Mouse (Mus musculus) skeletal muscle tissue, postnatal 0 days (tissue): ENCODE measurements around the gene Golph3l. TPM values are rescaled to one million over a fixed set of nuclear protein-coding genes. Genes with fewer than 3 reads are reported as not detected.

Experiments used
- polyA plus RNA-seq: library from polyadenylated mRNA; unstranded; fragments of >200 nt; fragmentation: Nextera tagmentation; extraction: Ambion mirVana; gene quantifications from 2 replicates; pipeline ENCODE4 v1.2.1, GENCODE M21; 2015

The Golph3l gene
- polyA plus RNA-seq = 14.2 and 15.1 TPM in 2 replicates

DNA sequence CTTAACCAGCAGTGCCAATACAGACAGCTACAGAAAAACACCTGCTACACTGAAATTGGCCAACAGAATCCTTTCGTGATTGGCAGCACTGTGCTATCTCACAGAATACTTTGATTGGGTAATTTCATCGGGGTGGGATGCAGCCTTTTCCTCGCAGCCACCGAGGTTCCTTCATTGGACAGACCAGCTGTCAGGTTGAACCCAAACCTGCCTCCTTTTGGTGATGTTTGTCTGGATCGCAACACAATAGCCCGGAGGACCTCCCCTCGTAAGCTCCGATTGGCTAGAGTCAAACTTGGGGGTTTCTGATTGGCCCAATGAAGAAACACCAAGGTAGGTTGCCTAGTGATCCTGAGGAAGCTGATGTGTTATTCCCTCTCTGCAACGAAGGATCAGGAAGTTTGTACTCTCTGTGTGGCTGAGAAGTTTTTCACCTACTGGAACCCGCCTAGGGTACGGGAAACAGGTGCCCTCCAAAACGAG lies at the start of gene Golph3l:
TSS of gene Golph3l (plus strand) at position 331 of the 483 bp plus-strand sequence.

DNA sequence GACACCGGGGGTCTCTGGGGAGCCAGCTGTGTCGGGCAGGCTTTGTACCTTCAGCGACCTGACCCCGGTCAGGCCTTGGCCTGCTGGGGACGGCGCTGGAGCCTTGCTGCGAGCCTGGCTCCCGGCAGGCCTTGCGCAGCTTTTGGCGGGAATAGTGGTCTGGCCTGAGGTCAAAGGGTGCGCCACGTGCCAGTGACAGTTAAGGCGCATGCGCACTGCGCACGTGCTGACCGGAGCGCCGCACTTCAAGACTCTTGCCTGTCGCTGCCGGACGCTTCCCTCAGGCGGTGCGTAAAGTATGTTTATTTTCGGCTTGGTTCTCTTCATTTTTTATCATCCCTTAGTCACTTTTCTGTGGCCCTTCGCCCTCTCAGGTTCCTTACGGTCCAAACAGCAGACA lies 29.3 kb upstream of the Golph3l start, which contains the start of gene Hormad1:
TSS of gene Hormad1 (plus strand) at position 241 of the 400 bp plus-strand sequence.

GRCm38 (mm10) chr3:95624628-95625503 lies 36.1 kb downstream of the Golph3l start, which contains the start of gene Ensa:
Gene Ensa (plus strand): TSS chr3:95624993.

GRCm38 (mm10) chr3:95658236-95658867 lies 69.6 kb downstream of the Golph3l start, which contains the start of gene Mcl1:
Gene Mcl1 (plus strand): TSS chr3:95658788.

Other genes starting within 250 kb of the Golph3l start
- 9.6 and 10.0 TPM in 2 replicates for gene Setdb1, start 231.7 kb upstream of the Golph3l start, polyA plus RNA-seq
- not detected in 2 replicates for gene 4930558C23Rik, start 186.1 kb upstream of the Golph3l start, polyA plus RNA-seq
- 19.9 and 21.1 TPM in 2 replicates for gene Arnt, start 154.5 kb upstream of the Golph3l start, polyA plus RNA-seq
- gene Ctsk, start 89.7 kb upstream of the Golph3l start, polyA plus RNA-seq = 39.3 and 52.6 TPM in 2 replicates
- gene Ctss, start 62.1 kb upstream of the Golph3l start, polyA plus RNA-seq = 17.9 and 18.1 TPM in 2 replicates
- not detected in 2 replicates for gene Hormad1, start 29.3 kb upstream of the Golph3l start, polyA plus RNA-seq
- gene Ensa, start 36.1 kb downstream of the Golph3l start, polyA plus RNA-seq = 45.0 and 48.0 TPM in 2 replicates
- 58.3 and 62.3 TPM in 2 replicates for gene Mcl1, start 69.9 kb downstream of the Golph3l start, polyA plus RNA-seq
- 10.3 and 11.1 TPM in 2 replicates for gene Adamtsl4, start 99.0 kb downstream of the Golph3l start, polyA plus RNA-seq
- gene Ecm1, start 150.6 kb downstream of the Golph3l start, polyA plus RNA-seq = 20.5 and 31.0 TPM in 2 replicates
- 18.6 and 20.3 TPM in 2 replicates for gene Tars2, start 171.3 kb downstream of the Golph3l start, polyA plus RNA-seq
- gene Rprd2, start 229.9 kb downstream of the Golph3l start, polyA plus RNA-seq = 13.6 and 15.4 TPM in 2 replicates